Mouse (Mus musculus): ENCODE results near the gene 0610040J01Rik. TPM values are rescaled to one million over a fixed set of nuclear protein-coding genes. Genes with fewer than 3 reads are reported as not detected.

0610040J01Rik gene
- total and polyA plus RNA-seq, 3 experiments, result 3.1 to 3.2 (median 3.1) TPM

GRCm38 (mm10) chr5:63819519-63819918 is 7.4 kb downstream of the 0610040J01Rik start:
- H3K4me1 ChIP-seq (ENCODE audit: control insufficient read depth, insufficient read depth, low read length), result no peaks in the 10 kb centered on the region
- 81% methylated on average over 6 of the region's 6 CpGs for WGBS
- H3K4me3 ChIP-seq, result no peak overlapping the region
- H3K27ac ChIP-seq, result no peak overlapping the region
- intact Hi-C loops (cut with DNase I), result no loop called here
- no peak for DNase-seq
- H3K36me3 ChIP-seq (ENCODE audit: control insufficient read depth, insufficient read depth, low read length), result no peaks in the 10 kb centered on the region
- no peak overlapping the region for H3K9ac ChIP-seq (ENCODE audit: low read depth, low read length)
- TF ChIP-seq CTCF (IDR thresholded peaks at IDR 0.05) (no peak), POLR2A (IDR thresholded peaks at IDR 0.05; ENCODE audit: insufficient read depth, low read depth, low read length) (no peak), EP300 (IDR thresholded peaks at IDR 0.05; ENCODE audit: insufficient read depth, low read depth, low read length) (no peak)
- no peaks in the 10 kb centered on the region for H3K27me3 ChIP-seq (ENCODE audit: control insufficient read depth, insufficient read depth, low read length)
- no peaks in the 10 kb centered on the region for H3K79me2 ChIP-seq (replicated peaks; ENCODE audit: control insufficient read depth, insufficient read depth, low read length)

DNA sequence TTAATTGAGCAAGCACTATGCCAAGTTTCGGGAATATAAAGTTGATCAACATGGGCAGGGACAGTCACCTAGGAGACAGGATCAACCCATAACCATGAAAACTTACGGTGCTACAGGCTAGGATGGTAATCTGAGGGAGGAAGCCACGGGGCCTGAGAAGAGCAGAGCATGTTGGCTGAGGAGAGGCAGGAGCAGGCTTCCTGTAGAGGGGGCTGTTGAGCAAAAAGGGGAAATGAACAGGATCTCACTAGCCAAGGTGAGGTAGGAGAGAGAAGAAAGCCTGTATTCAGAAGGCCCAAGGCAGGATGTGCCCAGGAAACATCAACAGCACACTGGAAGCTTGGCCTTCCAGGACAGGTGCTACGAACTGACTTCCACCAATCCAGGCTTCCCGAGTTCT is 9.0 kb downstream of the 0610040J01Rik start:
- no peak for TF ChIP-seq EP300 (IDR thresholded peaks at IDR 0.05; ENCODE audit: insufficient read depth, low read depth, low read length)
- no peak for TF ChIP-seq POLR2A (IDR thresholded peaks at IDR 0.05; ENCODE audit: insufficient read depth, low read depth, low read length)
- peak; percentile 8; the same call in 1 of the 2 replicates for TF ChIP-seq CTCF (IDR thresholded peaks at IDR 0.05)
- Histone ChIP-seq H3K9ac (ENCODE audit: low read depth, low read length) (no peak overlapping the region), H3K27me3 (ENCODE audit: control insufficient read depth, insufficient read depth, low read length) (no peaks in the 10 kb centered on the region), H3K36me3 (ENCODE audit: control insufficient read depth, insufficient read depth, low read length) (no peaks in the 10 kb centered on the region), H3K4me3 (no peak overlapping the region), H3K4me1 (ENCODE audit: control insufficient read depth, insufficient read depth, low read length) (no peaks in the 10 kb centered on the region), H3K79me2 (replicated peaks; ENCODE audit: control insufficient read depth, insufficient read depth, low read length) (no peaks in the 10 kb centered on the region), H3K27ac (no peak overlapping the region)
- intact Hi-C loops (cut with DNase I), result no loop called here
- DNase-seq, result no peak
- WGBS, result 86% methylated on average over 5 of the region's 5 CpGs

GRCm38 (mm10) chr5:63821860-63822259 is 9.7 kb downstream of the 0610040J01Rik start:
- H3K79me2 ChIP-seq (replicated peaks; ENCODE audit: control insufficient read depth, insufficient read depth, low read length), result no peaks in the 10 kb centered on the region
- WGBS, result 18% methylated on average over 8 of the region's 8 CpGs
- TF ChIP-seq EP300 (IDR thresholded peaks at IDR 0.05; ENCODE audit: insufficient read depth, low read depth, low read length) (no peak), CTCF (IDR thresholded peaks at IDR 0.05) (no peak), POLR2A (IDR thresholded peaks at IDR 0.05; ENCODE audit: insufficient read depth, low read depth, low read length) (no peak)
- H3K27me3 ChIP-seq (ENCODE audit: control insufficient read depth, insufficient read depth, low read length), result no peaks in the 10 kb centered on the region
- no peak overlapping the region for H3K27ac ChIP-seq
- intact Hi-C loops (cut with DNase I), result no loop called here
- no peak overlapping the region for H3K4me3 ChIP-seq
- H3K9ac ChIP-seq (ENCODE audit: low read depth, low read length), result no peak overlapping the region
- peak in 1 of 2 experiments; percentile 8 for DNase-seq
- H3K36me3 ChIP-seq (ENCODE audit: control insufficient read depth, insufficient read depth, low read length), result no peaks in the 10 kb centered on the region
- no peaks in the 10 kb centered on the region for H3K4me1 ChIP-seq (ENCODE audit: control insufficient read depth, insufficient read depth, low read length)

- Histone ChIP-seq H3K27ac (no peak overlapping the region), H3K9ac (ENCODE audit: low read depth, low read length) (no peak overlapping the region), H3K36me3 (ENCODE audit: control insufficient read depth, insufficient read depth, low read length) (no peaks in the 10 kb centered on the region), H3K4me3 (no peak overlapping the region), H3K27me3 (ENCODE audit: control insufficient read depth, insufficient read depth, low read length) (no peaks in the 10 kb centered on the region), H3K4me1 (ENCODE audit: control insufficient read depth, insufficient read depth, low read length) (no peaks in the 10 kb centered on the region), H3K79me2 (replicated peaks; ENCODE audit: control insufficient read depth, insufficient read depth, low read length) (no peaks in the 10 kb centered on the region)
- no peak for TF ChIP-seq CTCF (IDR thresholded peaks at IDR 0.05)
- TF ChIP-seq POLR2A (IDR thresholded peaks at IDR 0.05; ENCODE audit: insufficient read depth, low read depth, low read length), result no peak
- TF ChIP-seq EP300 (IDR thresholded peaks at IDR 0.05; ENCODE audit: insufficient read depth, low read depth, low read length), result no peak
- intact Hi-C loops (cut with DNase I), result no loop called here
- no peak for DNase-seq
- WGBS, result 77% methylated on average over 10 of the region's 10 CpGs
These were observed 11.5 kb downstream of the 0610040J01Rik start for GRCm38 (mm10) chr5:63823362-63824332.

DNA sequence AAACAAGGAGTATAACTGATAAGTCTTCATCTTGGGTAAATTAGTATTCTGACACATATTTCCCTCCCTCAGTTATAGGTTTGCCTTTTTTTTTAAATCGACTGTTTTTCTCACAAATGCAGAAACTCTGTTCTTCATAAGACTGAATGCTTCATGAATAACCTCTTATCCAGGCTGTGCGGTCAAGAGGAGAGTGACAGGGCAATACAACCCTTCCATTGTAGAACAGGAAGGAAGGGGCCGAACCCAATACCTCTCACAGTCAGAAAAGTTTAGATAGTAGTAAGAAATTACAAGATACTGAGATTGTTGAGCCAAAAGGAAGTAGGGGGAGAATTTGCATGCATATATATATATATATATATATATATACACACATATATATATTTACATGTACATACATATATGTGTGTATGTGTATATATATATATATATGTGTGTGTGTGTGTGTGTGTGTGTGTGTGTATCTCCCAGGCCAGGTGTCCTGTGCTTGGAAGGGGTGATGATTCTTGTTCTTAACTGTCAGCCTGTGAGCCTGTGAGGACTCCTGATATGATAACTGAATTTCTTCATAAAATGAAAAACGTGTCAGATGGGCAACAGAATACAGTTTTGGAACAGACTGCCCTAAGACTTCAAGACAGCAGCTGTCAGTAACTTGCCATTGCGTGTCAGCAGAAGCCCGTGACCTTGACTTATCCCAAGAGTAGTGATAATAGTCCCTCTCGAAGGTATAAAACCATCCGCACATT is 12.6 kb downstream of the 0610040J01Rik start:
- Histone ChIP-seq H3K4me1 (ENCODE audit: control insufficient read depth, insufficient read depth, low read length) (no peaks in the 10 kb centered on the region), H3K27me3 (ENCODE audit: control insufficient read depth, insufficient read depth, low read length) (no peaks in the 10 kb centered on the region), H3K36me3 (ENCODE audit: control insufficient read depth, insufficient read depth, low read length) (no peaks in the 10 kb centered on the region), H3K27ac (no peak overlapping the region), H3K79me2 (replicated peaks; ENCODE audit: control insufficient read depth, insufficient read depth, low read length) (no peaks in the 10 kb centered on the region), H3K4me3 (no peak overlapping the region), H3K9ac (ENCODE audit: low read depth, low read length) (no peak overlapping the region)
- WGBS, result 59% methylated on average over 8 of the region's 8 CpGs
- no peak for TF ChIP-seq CTCF (IDR thresholded peaks at IDR 0.05)
- TF ChIP-seq EP300 (IDR thresholded peaks at IDR 0.05; ENCODE audit: insufficient read depth, low read depth, low read length), result no peak
- no peak for TF ChIP-seq POLR2A (IDR thresholded peaks at IDR 0.05; ENCODE audit: insufficient read depth, low read depth, low read length)
- DNase-seq, result no peak
- intact Hi-C loops (cut with DNase I), result no loop called here

All from heart, adult 2 months (tissue).